28 mouse cellular contexts compared by ENCODE assay signal in genomic region chr14:20815448-20815847, GRCm38 (mm10). TPM values are rescaled to one million over a fixed set of nuclear protein-coding genes. Genes with fewer than 3 reads are reported as not detected.
"Had no signal": no experiment of that assay in that cellular context is flagged by ENCODE, and none has a peak within 500 bp of the region (broad histone marks: within the 10 kb centered on the region; RNA-seq: fewer than 3 reads in every experiment).

No protein-coding gene starts in this region.

- ATAC-seq: forebrain, embryonic 13.5 days; forebrain, embryonic 14.5 days; forebrain, embryonic 15.5 days; forebrain, embryonic 16.5 days; forebrain, postnatal 0 days had no signal

- H3K4me2 ChIP-seq: embryonic facial prominence, embryonic 12.5 days; embryonic facial prominence, embryonic 13.5 days; embryonic facial prominence, embryonic 15.5 days; forebrain, embryonic 12.5 days; forebrain, embryonic 13.5 days; forebrain, embryonic 15.5 days had no signal

- H3K27me3 ChIP-seq: embryonic facial prominence, embryonic 12.5 days; embryonic facial prominence, embryonic 13.5 days; embryonic facial prominence, embryonic 15.5 days; forebrain, embryonic 12.5 days; forebrain, embryonic 13.5 days; forebrain, embryonic 15.5 days had no signal

- H3K9ac ChIP-seq: embryonic facial prominence, embryonic 12.5 days; embryonic facial prominence, embryonic 13.5 days; embryonic facial prominence, embryonic 15.5 days; forebrain, embryonic 12.5 days; forebrain, embryonic 13.5 days; forebrain, embryonic 15.5 days; forebrain, postnatal 0 days had no signal

- DNase-seq: cerebellum, adult 9-10 months; cerebellum, adult 9-11 months; cerebellum, postnatal 10 days; cerebellum, postnatal 14 days; cerebellum, postnatal 25 days; cerebellum, postnatal 36 days; embryo, embryonic 11 days; forebrain, postnatal 0 days; gastrocnemius, adult 2 months; gastrocnemius, postnatal 10 days; gastrocnemius, postnatal 14 days; gastrocnemius, postnatal 25 days; gastrocnemius, postnatal 36 days; heart, adult 11 months; heart, adult 18-20 months; heart, adult 2 months had no signal

- H3K9me3 ChIP-seq: embryonic facial prominence, embryonic 10.5 days; embryonic facial prominence, embryonic 12.5 days; embryonic facial prominence, embryonic 15.5 days; forebrain, embryonic 10.5 days; forebrain, embryonic 12.5 days; forebrain, embryonic 15.5 days; heart, embryonic 10.5 days had no signal

- H3K27ac ChIP-seq: embryonic facial prominence, embryonic 10.5 days; embryonic facial prominence, embryonic 12.5 days; embryonic facial prominence, embryonic 13.5 days; embryonic facial prominence, embryonic 15.5 days; forebrain, embryonic 10.5 days; forebrain, embryonic 12.5 days; forebrain, embryonic 13.5 days; forebrain, embryonic 15.5 days; gastrocnemius, adult 2 months; heart, adult 2 months; heart, embryonic 10.5 days had no signal

- H3K36me3 ChIP-seq: embryonic facial prominence, embryonic 10.5 days; embryonic facial prominence, embryonic 12.5 days; embryonic facial prominence, embryonic 13.5 days; embryonic facial prominence, embryonic 15.5 days; forebrain, embryonic 10.5 days; forebrain, embryonic 12.5 days; forebrain, embryonic 15.5 days; heart, embryonic 10.5 days had no signal

- H3K4me3 ChIP-seq: embryonic facial prominence, embryonic 10.5 days; embryonic facial prominence, embryonic 12.5 days; embryonic facial prominence, embryonic 13.5 days; embryonic facial prominence, embryonic 15.5 days; erythroblast, embryonic 14.5 days; forebrain, embryonic 10.5 days; forebrain, embryonic 12.5 days; forebrain, embryonic 13.5 days; forebrain, embryonic 15.5 days; gastrocnemius, adult 2 months; heart, adult 2 months; heart, embryonic 10.5 days had no signal

- H3K4me1 ChIP-seq: embryonic facial prominence, embryonic 10.5 days; embryonic facial prominence, embryonic 12.5 days; embryonic facial prominence, embryonic 13.5 days; embryonic facial prominence, embryonic 15.5 days; forebrain, embryonic 10.5 days; forebrain, embryonic 12.5 days; forebrain, embryonic 13.5 days; forebrain, embryonic 15.5 days had no signal

RNA-seq across cellular contexts. Expression of gene Plau, which starts 21.0 kb away (rescaled TPM):
- polyA plus RNA-seq: erythroblast, embryonic 14.5 days had no signal
